Mouse (Mus musculus): ENCODE measurements around the gene Sephs2. TPM values are rescaled to one million over a fixed set of nuclear protein-coding genes. Genes with fewer than 3 reads are reported as not detected.
"Not testable (repeated sequence)": the region's sequence is repeated elsewhere in the genome, so short reads cannot be mapped to it uniquely, and the experiment has no call there.

Sephs2 gene
- total RNA-seq, 2 experiments from 2014 or later = 28.6 to 30.7 TPM

GRCm38 (mm10) chr7:127271093-127271492 lies 2.8 kb downstream of the Sephs2 start:
- DNase-seq = no peak

- DNase-seq = no peak
These were observed 3.2 kb downstream of the Sephs2 start for GRCm38 (mm10) chr7:127270666-127271065.

- no peak for DNase-seq
These were observed 3.6 kb downstream of the Sephs2 start for GRCm38 (mm10) chr7:127270256-127270655.

- DNase-seq = no peak
These were observed 10.3 kb downstream of the Sephs2 start for GRCm38 (mm10) chr7:127263526-127263925.

GRCm38 (mm10) chr7:127262218-127262961 lies 11.5 kb downstream of the Sephs2 start:
- DNase-seq = no peak

GRCm38 (mm10) chr7:127260309-127261111 lies 13.3 kb downstream of the Sephs2 start, which contains the start of gene Dctpp1:
Gene Dctpp1, minus strand, starts transcription at chr7:127260709.
- DNase-seq = peak; percentile 98

GRCm38 (mm10) chr7:127259186-127259905 lies 14.5 kb downstream of the Sephs2 start:
- DNase-seq = no peak

GRCm38 (mm10) chr7:127256518-127256917 lies 17.3 kb downstream of the Sephs2 start:
- no peak for DNase-seq

- DNase-seq = no peak
These were observed 17.9 kb downstream of the Sephs2 start for GRCm38 (mm10) chr7:127255965-127256364.

GRCm38 (mm10) chr7:127255008-127255407 lies 18.8 kb downstream of the Sephs2 start:
- DNase-seq = no peak

- DNase-seq = peak; percentile 94
These were observed 19.8 kb downstream of the Sephs2 start for GRCm38 (mm10) chr7:127253821-127254769.

- DNase-seq = no peak
These were observed 20.5 kb downstream of the Sephs2 start for GRCm38 (mm10) chr7:127253341-127253740.

GRCm38 (mm10) chr7:127252414-127252813 lies 21.4 kb downstream of the Sephs2 start:
- no peak for DNase-seq

GRCm38 (mm10) chr7:127250511-127250910 lies 23.3 kb downstream of the Sephs2 start:
- not testable (repeated sequence) for DNase-seq

- peak; percentile 68 for DNase-seq
These were observed 29.0 kb downstream of the Sephs2 start for GRCm38 (mm10) chr7:127244658-127245510.

- DNase-seq = peak; percentile 97
These were observed 29.8 kb downstream of the Sephs2 start, which contains the start of gene Zfp771 for GRCm38 (mm10) chr7:127243870-127244657. Gene Zfp771, plus strand, starts transcription at chr7:127244274.

GRCm38 (mm10) chr7:127243361-127243867 lies 30.4 kb downstream of the Sephs2 start:
- no peak for DNase-seq

- DNase-seq = no peak
These were observed 39.1 kb downstream of the Sephs2 start for GRCm38 (mm10) chr7:127234777-127235176.

- no peak for DNase-seq
These were observed 40.1 kb downstream of the Sephs2 start for GRCm38 (mm10) chr7:127233765-127234164.

Measured in gastrocnemius, postnatal 25 days (tissue).